Mouse (Mus musculus): ENCODE measurements around the gene Sgf29.
"Not testable (repeated sequence)": the region's sequence is repeated elsewhere in the genome, so short reads cannot be mapped to it uniquely, and the experiment has no call there.

Sgf29 gene

GRCm38 (mm10) chr7:126642545-126643243, 6.4 kb upstream of the Sgf29 start:
- DNase-seq (ENCODE audit: low read depth, low spot score): no peak

- not testable (repeated sequence) for DNase-seq (ENCODE audit: low read depth, low spot score)
Observed at GRCm38 (mm10) chr7:126643244-126643617, 5.9 kb upstream of the Sgf29 start.

GRCm38 (mm10) chr7:126644345-126644744, 4.8 kb upstream of the Sgf29 start:
- DNase-seq (ENCODE audit: low read depth, low spot score): no peak

- DNase-seq (ENCODE audit: low read depth, low spot score): no peak
Observed at GRCm38 (mm10) chr7:126644914-126645313, 4.2 kb upstream of the Sgf29 start.

GRCm38 (mm10) chr7:126645708-126646107, 3.4 kb upstream of the Sgf29 start:
- no peak for DNase-seq (ENCODE audit: low read depth, low spot score)

- DNase-seq (ENCODE audit: low read depth, low spot score): no peak
Observed at GRCm38 (mm10) chr7:126648486-126648885, 623 bp upstream of the Sgf29 start.

GRCm38 (mm10) chr7:126650852-126651251, 1.7 kb downstream of the Sgf29 start:
- no peak for DNase-seq (ENCODE audit: low read depth, low spot score)

- no peak for DNase-seq (ENCODE audit: low read depth, low spot score)
Observed at GRCm38 (mm10) chr7:126653991-126654390, 4.9 kb downstream of the Sgf29 start.

- no peak for DNase-seq (ENCODE audit: low read depth, low spot score)
Observed at GRCm38 (mm10) chr7:126655695-126656094, 6.6 kb downstream of the Sgf29 start.

GRCm38 (mm10) chr7:126657522-126657921, 8.4 kb downstream of the Sgf29 start:
- DNase-seq (ENCODE audit: low read depth, low spot score): no peak

- DNase-seq (ENCODE audit: low read depth, low spot score): no peak
Observed at GRCm38 (mm10) chr7:126659771-126660170, 10.7 kb downstream of the Sgf29 start.

- no peak for DNase-seq (ENCODE audit: low read depth, low spot score)
Observed at GRCm38 (mm10) chr7:126663646-126664045, 14.5 kb downstream of the Sgf29 start.

- DNase-seq (ENCODE audit: low read depth, low spot score): no peak
Observed at GRCm38 (mm10) chr7:126665269-126665668, 16.2 kb downstream of the Sgf29 start.

GRCm38 (mm10) chr7:126667495-126668090, 18.5 kb downstream of the Sgf29 start:
- DNase-seq (ENCODE audit: low read depth, low spot score): no peak

GRCm38 (mm10) chr7:126668452-126668851, 19.3 kb downstream of the Sgf29 start:
- DNase-seq (ENCODE audit: low read depth, low spot score): no peak

GRCm38 (mm10) chr7:126670152-126670551, 21.0 kb downstream of the Sgf29 start:
- DNase-seq (ENCODE audit: low read depth, low spot score): no peak

GRCm38 (mm10) chr7:126672111-126672510, 23.0 kb downstream of the Sgf29 start:
- DNase-seq (ENCODE audit: low read depth, low spot score): no peak

GRCm38 (mm10) chr7:126675104-126675503, 26.0 kb downstream of the Sgf29 start:
- no peak for DNase-seq (ENCODE audit: low read depth, low spot score)

GRCm38 (mm10) chr7:126676207-126676606, 27.1 kb downstream of the Sgf29 start, which contains the start of gene Sult1a1:
Gene Sult1a1, minus strand, starts transcription at chr7:126676432.
- no peak for DNase-seq (ENCODE audit: low read depth, low spot score)

- DNase-seq (ENCODE audit: low read depth, low spot score): no peak
Observed at GRCm38 (mm10) chr7:126676631-126677220, 27.6 kb downstream of the Sgf29 start.

- no peak for DNase-seq (ENCODE audit: low read depth, low spot score)
Observed at GRCm38 (mm10) chr7:126678545-126679341, 29.6 kb downstream of the Sgf29 start.

- no peak for DNase-seq (ENCODE audit: low read depth, low spot score)
Observed at GRCm38 (mm10) chr7:126679683-126680082, 30.6 kb downstream of the Sgf29 start.

All from WW6 (cell line).